Mouse (Mus musculus): ENCODE measurements at regions not wholly inside any gene's neighbourhood (a gene's known extent, or its start where the extent isn't known, plus 50 kb on each side); places are given as distances from the start of the nearest gene placed in this dataset.

DNA sequence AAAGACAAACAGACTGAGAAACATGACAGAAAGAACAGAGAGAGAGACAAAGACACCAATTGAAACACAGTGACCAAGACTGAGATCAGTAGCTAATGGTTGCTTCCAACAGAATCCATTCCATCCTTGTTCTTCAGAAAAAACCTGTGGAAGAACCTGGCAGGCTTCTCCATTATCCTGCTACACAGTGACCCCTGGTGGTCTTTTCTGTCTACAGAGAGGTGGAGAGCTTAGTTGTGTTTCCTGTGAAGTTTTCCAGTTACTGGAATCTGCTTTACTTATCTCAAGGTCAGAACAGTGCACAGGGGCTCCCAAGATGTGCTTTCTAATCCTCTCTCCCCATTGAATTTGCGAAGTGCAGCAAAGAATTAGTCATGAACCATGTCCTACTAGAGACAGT is 339.1 kb upstream of the Msl3l2 start:
- no peak overlapping the region for H3K4me3 ChIP-seq
- no peaks in the 10 kb centered on the region for H3K9me3 ChIP-seq
- H3K4me1 ChIP-seq (replicated peaks): no peaks in the 10 kb centered on the region
- 74% methylated on average over 1 of the region's 1 CpGs for WGBS
- no peak overlapping the region for H3K27ac ChIP-seq
- no peaks in the 10 kb centered on the region for H3K27me3 ChIP-seq (ENCODE audit: insufficient read depth, poor library complexity, severe bottlenecking)
- H3K36me3 ChIP-seq: no peaks in the 10 kb centered on the region
- DNase-seq (ENCODE audit: low spot score): peak; percentile 42

DNA sequence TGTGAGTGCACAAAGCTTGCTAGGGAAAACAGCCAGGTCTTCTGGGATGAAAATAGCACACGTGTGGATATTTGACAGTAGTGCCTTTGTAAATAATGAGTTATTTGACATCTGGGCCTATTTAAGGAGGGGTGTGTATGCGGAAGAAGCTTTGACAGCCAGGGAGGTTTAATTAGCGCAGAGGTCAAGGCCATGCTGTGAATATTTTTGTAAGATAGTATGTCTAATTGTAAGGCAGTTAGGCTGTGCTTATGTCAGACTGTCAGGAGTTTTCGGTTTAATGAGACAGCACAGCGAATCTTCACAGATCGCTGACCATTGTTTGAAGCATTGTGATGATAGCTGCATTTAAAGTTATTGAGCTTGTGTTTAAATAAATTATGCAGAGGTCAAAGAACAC is 337.1 kb upstream of the Msl3l2 start:
- H3K4me3 ChIP-seq: no peak overlapping the region
- H3K36me3 ChIP-seq: no peaks in the 10 kb centered on the region
- no peaks in the 10 kb centered on the region for H3K9me3 ChIP-seq
- H3K4me1 ChIP-seq (replicated peaks): no peaks in the 10 kb centered on the region
- 49% methylated on average over 6 of the region's 6 CpGs for WGBS
- H3K27ac ChIP-seq: no peak overlapping the region
- DNase-seq (ENCODE audit: low spot score): no peak
- no peaks in the 10 kb centered on the region for H3K27me3 ChIP-seq (ENCODE audit: insufficient read depth, poor library complexity, severe bottlenecking)

DNA sequence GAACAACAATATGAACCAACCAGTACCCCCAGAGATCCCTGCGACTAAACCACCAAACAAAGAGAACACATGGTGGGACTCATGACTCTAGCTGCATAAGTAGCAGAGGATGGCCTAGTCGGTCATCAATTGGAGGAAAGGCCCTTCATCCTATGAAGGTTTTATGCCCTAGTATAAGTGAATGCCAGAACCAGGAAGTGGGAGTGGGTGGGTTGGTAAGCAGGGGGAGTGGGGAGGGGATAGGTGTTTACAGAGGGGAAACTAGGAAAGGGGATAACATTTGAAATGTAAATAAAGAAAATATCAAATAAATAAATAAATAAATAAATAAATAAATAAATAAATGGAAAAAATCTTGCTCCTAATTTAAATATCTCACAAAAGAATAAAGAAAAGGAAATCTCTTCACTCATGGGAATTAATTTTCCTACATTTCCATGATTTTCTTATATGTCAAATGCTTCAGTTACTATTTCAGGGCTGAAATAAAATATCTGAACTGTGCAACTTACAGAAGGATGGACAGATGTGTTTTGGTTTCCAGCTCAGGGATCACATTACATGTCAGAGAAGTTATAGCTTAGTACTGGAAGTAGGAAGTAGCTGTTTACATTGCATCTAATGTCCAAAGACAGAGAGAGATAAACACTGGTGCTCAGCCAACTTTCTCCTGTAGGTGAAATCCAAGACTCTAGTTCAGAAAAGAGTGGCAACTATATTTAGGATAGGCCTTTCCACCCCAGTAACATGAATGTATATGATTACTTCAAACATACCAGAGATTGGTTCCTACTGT is 323.8 kb upstream of the Msl3l2 start:
- 93% methylated on average over 2 of the region's 2 CpGs for WGBS
- H3K27me3 ChIP-seq (ENCODE audit: insufficient read depth, poor library complexity, severe bottlenecking): no peaks in the 10 kb centered on the region
- H3K36me3 ChIP-seq: no peaks in the 10 kb centered on the region
- no peak overlapping the region for H3K4me3 ChIP-seq
- no peak for DNase-seq (ENCODE audit: low spot score)
- H3K4me1 ChIP-seq (replicated peaks): no peaks in the 10 kb centered on the region
- no peak overlapping the region for H3K27ac ChIP-seq
- H3K9me3 ChIP-seq: no peaks in the 10 kb centered on the region

DNA sequence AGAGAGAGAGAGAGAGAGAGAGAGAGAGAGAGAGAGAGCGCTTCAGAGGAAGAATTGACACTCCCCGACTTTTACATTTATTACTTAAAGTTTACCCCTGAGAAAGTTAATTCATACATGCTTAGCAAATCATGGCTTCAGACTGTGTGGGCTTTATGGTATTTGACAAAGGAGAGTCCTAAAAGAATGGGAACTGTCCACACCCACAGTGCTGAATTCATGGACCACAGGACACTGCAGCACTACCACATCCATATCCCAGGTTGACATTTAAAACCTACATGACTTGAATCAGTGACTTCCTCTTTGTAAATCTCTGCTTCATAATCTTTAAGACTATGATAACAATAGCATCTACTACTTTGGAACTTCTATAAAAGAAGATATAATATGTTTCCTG is 292.8 kb upstream of the Msl3l2 start:
- Histone ChIP-seq H3K27me3 (ENCODE audit: insufficient read depth, poor library complexity, severe bottlenecking) (no peaks in the 10 kb centered on the region), H3K36me3 (no peaks in the 10 kb centered on the region), H3K4me1 (replicated peaks) (no peaks in the 10 kb centered on the region), H3K27ac (no peak overlapping the region), H3K9me3 (no peaks in the 10 kb centered on the region), H3K4me3 (no peak overlapping the region)
- peak; percentile 18 for DNase-seq (ENCODE audit: low spot score)
- WGBS: 88% methylated on average over 2 of the region's 2 CpGs

DNA sequence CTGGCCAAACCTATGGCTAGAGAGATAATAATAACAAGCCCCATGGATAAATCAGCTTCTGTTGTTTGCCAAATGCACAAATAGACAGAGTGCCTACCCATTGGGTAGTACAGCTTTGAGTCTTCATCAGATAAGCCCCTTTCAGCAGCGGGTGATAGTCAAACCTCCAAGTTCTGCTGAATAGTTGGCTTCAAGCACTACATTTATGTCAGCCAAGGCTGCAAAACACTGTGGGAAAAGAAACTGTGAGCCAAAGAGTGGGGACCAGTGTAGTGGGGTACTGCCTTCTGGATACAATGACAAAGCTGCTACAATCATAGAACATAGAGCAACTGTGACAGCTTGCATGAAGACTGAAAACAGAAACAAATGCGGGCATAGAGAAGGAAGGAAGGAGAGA is 255.4 kb upstream of the Msl3l2 start:
- WGBS: 85% methylated on average over 2 of the region's 2 CpGs
- H3K36me3 ChIP-seq: no peaks in the 10 kb centered on the region
- no peak overlapping the region for H3K4me3 ChIP-seq

DNA sequence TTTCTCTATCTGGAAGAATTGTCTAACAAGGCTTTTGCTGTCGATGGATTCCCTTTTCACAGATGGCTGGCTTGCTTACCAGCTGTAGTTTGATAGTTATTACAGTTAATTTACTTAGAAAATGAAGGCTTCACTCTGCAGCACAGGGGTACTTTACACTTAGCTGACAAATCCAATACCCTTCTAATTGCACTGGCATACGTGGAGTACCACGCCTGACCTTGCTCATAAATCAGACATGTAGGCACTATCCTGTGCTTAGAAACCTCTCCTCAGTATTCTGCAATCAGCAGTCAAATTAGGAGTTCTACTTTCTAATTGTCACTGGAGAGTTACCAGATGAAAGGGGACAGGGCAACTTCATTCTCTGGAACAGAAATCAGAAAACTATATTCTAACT is 214.1 kb upstream of the Msl3l2 start:
- 87% methylated on average over 3 of the region's 3 CpGs for WGBS
- no peaks in the 10 kb centered on the region for H3K36me3 ChIP-seq

More for the DNA sequence above, 255.4 kb upstream of the Msl3l2 start:
- Histone ChIP-seq H3K4me1 (replicated peaks) (no peaks in the 10 kb centered on the region), H3K9me3 (no peaks in the 10 kb centered on the region), H3K27ac (no peak overlapping the region), H3K27me3 (ENCODE audit: insufficient read depth, poor library complexity, severe bottlenecking) (no peaks in the 10 kb centered on the region)
- DNase-seq (ENCODE audit: low spot score): no peak

DNA sequence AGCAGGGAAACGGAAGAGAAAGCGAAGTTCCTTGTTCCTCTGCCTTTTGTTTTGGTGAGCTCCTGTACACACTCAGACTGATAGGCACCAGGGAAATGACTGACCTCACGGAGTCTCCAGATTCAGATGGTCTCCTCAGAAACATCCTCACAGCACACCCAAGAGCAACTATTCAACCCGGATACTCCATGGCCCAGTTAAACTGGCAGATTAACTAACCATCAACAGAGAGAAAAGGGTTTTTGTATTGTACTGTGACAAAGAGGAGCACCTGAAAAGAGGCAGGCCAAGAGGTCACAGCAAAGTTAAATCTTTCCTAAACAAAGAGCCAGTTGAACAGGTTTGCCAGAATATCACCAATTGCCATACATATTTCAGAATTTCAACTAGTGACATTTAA is 177.6 kb upstream of the Msl3l2 start:
- Histone ChIP-seq H3K4me1 (replicated peaks) (0 out of 2 replicates have a peak, but pooled peaks cover 4% of the 10 kb centered on the region), H3K36me3 (no peaks in the 10 kb centered on the region), H3K27ac (no peak overlapping the region), H3K27me3 (ENCODE audit: insufficient read depth, poor library complexity, severe bottlenecking) (no peaks in the 10 kb centered on the region), H3K4me3 (no peak overlapping the region), H3K9me3 (no peaks in the 10 kb centered on the region)
- 56% methylated on average over 4 of the region's 4 CpGs for WGBS
- no peak for DNase-seq (ENCODE audit: low spot score)

More for the DNA sequence above, 214.1 kb upstream of the Msl3l2 start:
- Histone ChIP-seq H3K4me3 (no peak overlapping the region), H3K27ac (no peak overlapping the region), H3K9me3 (no peaks in the 10 kb centered on the region), H3K4me1 (replicated peaks) (no peaks in the 10 kb centered on the region), H3K27me3 (ENCODE audit: insufficient read depth, poor library complexity, severe bottlenecking) (no peaks in the 10 kb centered on the region)
- no peak for DNase-seq (ENCODE audit: low spot score)

DNA sequence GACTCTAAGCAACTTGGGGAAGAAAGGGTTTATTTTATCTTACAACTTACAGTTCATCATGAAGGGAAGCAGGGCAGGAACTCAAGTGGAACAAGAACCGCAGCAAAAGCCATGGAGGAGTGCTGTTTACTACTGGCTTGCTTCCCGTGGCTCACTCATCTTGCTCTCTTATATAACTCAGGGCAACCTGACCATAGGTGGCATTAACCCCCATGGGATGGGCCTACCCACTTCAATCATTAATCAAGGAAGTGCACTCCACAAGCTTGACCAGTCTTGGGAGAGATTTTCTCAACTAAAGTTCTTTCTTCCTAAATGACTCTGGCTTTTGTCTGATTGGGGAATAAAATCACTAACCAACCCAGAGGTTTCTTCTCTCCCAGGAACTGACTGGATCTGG is 172.7 kb upstream of the Msl3l2 start:
- no peaks in the 10 kb centered on the region for H3K27me3 ChIP-seq (ENCODE audit: insufficient read depth, poor library complexity, severe bottlenecking)
- H3K4me3 ChIP-seq: no peak overlapping the region
- DNase-seq (ENCODE audit: low spot score): no peak
- no peaks in the 10 kb centered on the region for H3K9me3 ChIP-seq
- 61% methylated on average over 2 of the region's 2 CpGs for WGBS
- no peak overlapping the region for H3K27ac ChIP-seq
- no peaks in the 10 kb centered on the region for H3K36me3 ChIP-seq
- 0 out of 2 replicates have a peak, but pooled peaks cover 2% of the 10 kb centered on the region for H3K4me1 ChIP-seq (replicated peaks)

DNA sequence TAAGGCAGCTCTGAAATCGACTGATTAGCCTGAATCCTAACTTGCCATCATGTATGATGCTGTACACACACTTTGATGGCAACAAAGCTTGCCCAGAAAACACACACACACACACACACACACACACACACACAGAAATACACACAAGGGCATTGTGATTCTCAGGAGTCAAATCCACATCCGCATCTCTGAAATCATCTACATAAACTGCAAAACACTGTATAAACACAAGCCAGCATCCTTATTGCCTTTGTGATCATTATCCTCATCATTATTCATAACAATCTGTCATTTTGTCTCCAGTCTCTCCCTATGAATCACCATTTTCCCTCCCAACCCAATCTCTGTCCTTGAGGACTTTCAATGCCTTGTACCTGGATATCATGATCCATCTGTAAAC is 171.3 kb upstream of the Msl3l2 start:
- 85% methylated on average over 2 of the region's 2 CpGs for WGBS
- Histone ChIP-seq H3K4me3 (no peak overlapping the region), H3K27me3 (ENCODE audit: insufficient read depth, poor library complexity, severe bottlenecking) (no peaks in the 10 kb centered on the region), H3K4me1 (replicated peaks) (no peaks in the 10 kb centered on the region), H3K27ac (no peak overlapping the region), H3K9me3 (no peaks in the 10 kb centered on the region), H3K36me3 (no peaks in the 10 kb centered on the region)
- DNase-seq (ENCODE audit: low spot score): no peak

DNA sequence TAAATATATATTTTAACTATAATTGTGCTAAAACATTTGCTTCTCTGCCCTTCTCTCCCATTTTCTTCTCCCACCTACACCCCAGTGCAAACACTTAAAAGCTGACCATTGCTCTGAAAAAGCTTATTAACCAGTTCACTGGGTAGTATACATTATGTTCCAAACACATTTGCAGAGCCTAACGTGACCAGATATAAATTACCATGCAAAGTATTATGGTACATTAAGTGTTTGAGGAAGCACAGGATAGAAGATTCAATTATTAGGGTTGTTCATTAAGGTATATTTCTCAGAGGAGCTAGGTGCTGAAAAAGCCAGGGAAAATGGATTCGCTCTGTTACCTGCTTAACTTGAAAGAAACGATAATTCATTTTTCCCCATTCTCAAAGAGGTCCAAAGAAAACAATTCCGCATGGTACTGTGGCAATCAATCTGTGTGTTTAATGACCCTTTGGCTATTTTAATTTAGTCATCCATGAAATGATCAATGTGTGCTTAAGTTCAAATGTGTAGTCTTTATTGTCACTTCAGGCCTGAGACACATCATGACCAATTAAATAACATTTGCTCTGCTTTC is 144.0 kb upstream of the Msl3l2 start:
- DNase-seq (ENCODE audit: low spot score): no peak
- Histone ChIP-seq H3K4me1 (replicated peaks) (no peaks in the 10 kb centered on the region), H3K27me3 (ENCODE audit: insufficient read depth, poor library complexity, severe bottlenecking) (no peaks in the 10 kb centered on the region), H3K27ac (no peak overlapping the region), H3K4me3 (no peak overlapping the region), H3K36me3 (no peaks in the 10 kb centered on the region), H3K9me3 (no peaks in the 10 kb centered on the region)
- WGBS: 89% methylated on average over 4 of the region's 4 CpGs
